ENCODE assay signal across 7 mouse cellular contexts in the genomic region with DNA sequence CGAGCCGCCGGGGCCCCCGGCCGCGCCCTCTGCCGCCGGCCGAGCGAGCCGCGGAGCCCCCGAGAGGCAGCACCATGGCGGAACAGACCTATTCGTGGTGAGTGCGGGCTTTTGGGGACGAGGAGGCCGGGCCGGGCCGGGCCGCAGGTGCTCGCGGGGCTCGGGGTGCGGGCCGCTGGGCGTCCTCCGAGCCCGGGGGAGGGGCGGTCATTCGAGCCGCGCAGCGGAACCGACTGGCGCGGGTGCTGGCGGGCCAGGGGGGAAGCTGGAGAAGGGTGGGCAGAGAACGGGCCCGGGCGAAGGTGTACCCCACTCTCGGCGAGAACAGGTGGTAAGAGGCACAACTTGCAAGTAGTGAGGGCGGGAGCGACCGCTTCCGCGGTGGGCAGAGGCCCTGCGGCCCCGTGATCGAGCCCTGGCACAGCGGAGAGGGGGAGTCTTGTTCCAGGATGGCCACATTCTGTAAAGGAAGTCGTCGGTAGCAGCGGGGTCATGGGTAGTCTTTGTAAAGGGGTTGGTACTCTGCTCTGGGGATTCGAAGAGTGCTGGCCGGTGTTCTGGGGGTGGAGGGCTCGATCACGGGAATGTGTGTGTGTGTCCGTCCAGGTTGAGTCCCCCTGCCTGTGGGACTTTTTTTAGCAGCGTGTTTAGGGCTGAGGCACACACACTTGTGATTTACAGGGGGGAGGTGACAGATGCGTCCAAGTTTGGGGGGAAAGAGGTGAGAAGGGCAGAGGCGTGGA. TPM values are rescaled to one million over a fixed set of nuclear protein-coding genes. Genes with fewer than 3 reads are reported as not detected.
DNase-seq lines count a peak whose midpoint lies in the region; ATAC-seq lines count a peak whose summit lies in the region.

No protein-coding gene starts in this region.

- peak; percentile 58 to 64 for DNase-seq in adrenal gland, adult 18-20 months (ENCODE audit: low spot score in 2 of 2)
- peak; percentile 46 for DNase-seq in embryo, embryonic 10 days (ENCODE audit: low spot score)
- peak; percentile 70 for DNase-seq in gastrocnemius, postnatal 10 days
- peak; percentile 32 for DNase-seq in left cerebral cortex, postnatal 4 days
- DNase-seq in mesoderm, embryonic 11.5 days (ENCODE audit: low read depth, low spot score) = peak; percentile 66
- peak; percentile 12 to 28 for DNase-seq in right cerebral cortex, postnatal 36 days (ENCODE audit: low spot score in 2 of 2)

- peak; percentile 32 for ATAC-seq in inflammation-experienced regulatory T-cells, adult 6 months

- intact Hi-C loops in left cerebral cortex, postnatal 4 days (cut with DNase I) = loop anchor here (10.0 kb wide), 1 partner anchor 53 kb away; no protein-coding TSS in a partner anchor

RNA-seq across cellular contexts. Expression of a gene that starts 0.8 kb away (rescaled TPM):
- 10 to 100 TPM; 40.0 to 44.0 TPM for total RNA-seq in adrenal gland, adult 18-20 months (2021)
- 10 to 100 TPM; 39.9 to 44.5 TPM for total RNA-seq in gastrocnemius, postnatal 10 days (2021)
- 10 to 100 TPM; 13.6 to 17.2 (median 15.0) TPM for polyA plus RNA-seq in inflammation-experienced regulatory T-cells, adult 6 months (2017; shearing (Covaris generic))
- 100 to 1,000 TPM; 114 to 125 TPM for total RNA-seq in left cerebral cortex, postnatal 4 days (2021)

RNA-seq across cellular contexts. Expression of a gene that starts 40.8 kb away (rescaled TPM):
- not detected for total RNA-seq in adrenal gland, adult 18-20 months (2021)
- total RNA-seq in gastrocnemius, postnatal 10 days (2021) = not detected
- under 1 TPM in 1 of 3 experiments, not detected in 2; 0.17 TPM for polyA plus RNA-seq in inflammation-experienced regulatory T-cells, adult 6 months (2017; shearing (Covaris generic))
- total RNA-seq in left cerebral cortex, postnatal 4 days (2021) = not detected

Comparison
In these comparisons a context has a peak if more than half of its experiments do, and no peak if none do; other contexts are left out.
1. Peak in every context shown above with its lines: DNase-seq and ATAC-seq.
2. DNase-seq: peak in every context shown above with its lines; median percentile 70 in gastrocnemius, postnatal 10 days; 66 in mesoderm, embryonic 11.5 days; 61 in adrenal gland, adult 18-20 months; 46 in embryo, embryonic 10 days; 32 in left cerebral cortex, postnatal 4 days; 20 in right cerebral cortex, postnatal 36 days.